Mouse (Mus musculus): Measurements from ENCODE around the gene Gnl3. TPM values are rescaled to one million over a fixed set of nuclear protein-coding genes. Genes with fewer than 3 reads are reported as not detected.

Gene Gnl3
- total and polyA plus RNA-seq, 3 experiments: 136 to 365 (median 321) TPM

DNA sequence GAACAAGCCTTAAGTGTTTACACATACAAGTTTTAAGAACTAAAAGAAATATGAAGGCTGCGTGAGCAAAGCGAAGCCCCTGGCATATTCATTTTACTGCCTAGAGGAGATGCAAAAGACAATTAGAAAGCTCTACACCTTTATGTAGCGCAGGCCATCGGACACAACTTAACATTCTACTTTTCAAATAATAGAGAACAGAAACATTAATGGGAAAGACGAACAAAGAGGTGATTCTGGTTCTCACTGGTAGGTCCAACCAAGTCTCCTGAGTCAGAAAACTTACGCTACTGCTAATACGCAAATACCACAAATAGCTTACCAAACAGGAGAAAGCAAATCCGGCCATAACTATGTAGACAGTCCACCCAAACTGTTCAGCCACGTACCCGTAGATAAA, 18.6 kb downstream of the Gnl3 start:
- no peak overlapping the region for H3K27ac ChIP-seq (ENCODE audit: insufficient read depth, low read depth)
- H3K9ac ChIP-seq (ENCODE audit: insufficient read depth, low read depth): peak overlapping the region; percentile 86
- no peaks in the 10 kb centered on the region for H3K27me3 ChIP-seq (replicated peaks)
- H3K4me1 ChIP-seq (ENCODE audit: control insufficient read depth in 1 of 2, insufficient read depth in 2 of 2): peaks cover 6 to 28% of the 10 kb centered on the region in 2 experiments
- dilution Hi-C loops (cut with MboI; ENCODE audit: extremely low pct_ligation_motif_present, extremely low pct_unique_long_range_greater_than_20kb, low sequenced_read_pairs) (no loop called here), in situ Hi-C loops (cut with MboI; ENCODE audit: low pct_ligation_motif_present, low pct_unique_long_range_greater_than_20kb, low sequenced_read_pairs) (no loop called here)
- H3K9me3 ChIP-seq (replicated peaks; ENCODE audit: low read length): no peaks in the 10 kb centered on the region
- H3K4me2 ChIP-seq (ENCODE audit: insufficient read depth, low read depth, poor library complexity, severe bottlenecking): peak overlapping the region; percentile 91
- peaks cover 8 to 22% of the 10 kb centered on the region in 2 experiments for H3K36me3 ChIP-seq (replicated peaks in 1 of 2; ENCODE audit: control insufficient read depth in 1 of 2, insufficient read depth in 1 of 2, low read length in 1 of 2)
- peak overlapping the region; percentile 64 to 98 (median 73) for H3K4me3 ChIP-seq (replicated peaks in 1 of 3; ENCODE audit: low read depth in 2 of 3, low read length in 2 of 3, poor library complexity in 1 of 3)
- TF ChIP-seq EP300 (IDR thresholded peaks at IDR 0.05; ENCODE audit: low read length) (no peak), USF2 (conservative IDR thresholded peaks at IDR 0.05; ENCODE audit: low read depth, low read length) (no peak), KAT2A (IDR thresholded peaks at IDR 0.05; ENCODE audit: insufficient replicate concordance, low read length) (no peak), CTCF (conservative IDR thresholded peaks at IDR 0.05 in 1 of 2, IDR thresholded peaks at IDR 0.05 in 1 of 2; ENCODE audit: low read depth in 2 of 2, low read length in 2 of 2) (no peak), GABPA (IDR thresholded peaks at IDR 0.05; ENCODE audit: insufficient replicate concordance, low read depth, low read length) (no peak), JUN (IDR thresholded peaks at IDR 0.05; ENCODE audit: insufficient read depth, low read depth, low read length) (no peak), BHLHE40 (IDR thresholded peaks at IDR 0.05; ENCODE audit: low read depth, low read length) (no peak), MYC (IDR thresholded peaks at IDR 0.05; ENCODE audit: low read depth, low read length) (no peak), ZKSCAN1 (IDR thresholded peaks at IDR 0.05; ENCODE audit: borderline replicate concordance, low read depth, low read length) (no peak), CHD1 (IDR thresholded peaks at IDR 0.05; ENCODE audit: low read depth, low read length) (no peak)
- DNase-seq (ENCODE audit: extremely low read depth): no peak
- H3K79me2 ChIP-seq (replicated peaks; ENCODE audit: control insufficient read depth, extremely low read depth, insufficient read depth, poor library complexity, severe bottlenecking): peaks cover 7% of the 10 kb centered on the region

DNA sequence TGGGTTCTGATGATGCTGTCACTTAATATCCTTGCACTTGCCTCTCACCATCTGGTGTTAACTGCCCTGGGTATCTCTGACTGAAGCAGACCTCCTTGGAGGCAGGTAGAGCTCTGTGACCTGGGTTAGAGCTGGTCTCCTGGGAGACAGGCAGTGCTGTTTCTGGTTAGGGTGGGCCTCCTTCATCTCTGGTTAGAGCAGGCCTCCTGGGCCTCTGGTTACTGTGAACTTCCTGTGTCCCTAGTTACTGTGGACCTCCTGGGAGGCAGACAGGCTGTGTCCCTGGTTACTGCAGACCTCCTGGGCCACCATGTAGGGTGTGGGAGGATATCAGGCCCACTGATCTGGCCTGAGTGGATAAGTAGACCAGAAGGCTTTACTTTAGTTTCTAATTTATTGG, 22.5 kb downstream of the Gnl3 start:
- in situ Hi-C loops (cut with MboI; ENCODE audit: low pct_ligation_motif_present, low pct_unique_long_range_greater_than_20kb, low sequenced_read_pairs): no loop called here
- dilution Hi-C loops (cut with MboI; ENCODE audit: extremely low pct_ligation_motif_present, extremely low pct_unique_long_range_greater_than_20kb, low sequenced_read_pairs): no loop called here
- Histone ChIP-seq H3K27ac (ENCODE audit: insufficient read depth, low read depth) (no peak overlapping the region), H3K4me1 (ENCODE audit: control insufficient read depth in 1 of 2, insufficient read depth in 2 of 2) (peaks cover 3 to 19% of the 10 kb centered on the region in 2 experiments; a peak in 2 of 4 replicates), H3K36me3 (replicated peaks in 1 of 2; ENCODE audit: control insufficient read depth in 1 of 2, insufficient read depth in 1 of 2, low read length in 1 of 2) (peaks cover 8 to 20% of the 10 kb centered on the region in 2 experiments), H3K9ac (ENCODE audit: insufficient read depth, low read depth) (no peak overlapping the region), H3K79me2 (replicated peaks; ENCODE audit: control insufficient read depth, extremely low read depth, insufficient read depth, poor library complexity, severe bottlenecking) (peaks cover 4% of the 10 kb centered on the region), H3K9me3 (replicated peaks; ENCODE audit: low read length) (no peaks in the 10 kb centered on the region), H3K4me3 (replicated peaks in 1 of 3; ENCODE audit: low read depth in 2 of 3, low read length in 2 of 3, poor library complexity in 1 of 3) (no peak overlapping the region), H3K4me2 (ENCODE audit: insufficient read depth, low read depth, poor library complexity, severe bottlenecking) (no peak overlapping the region), H3K27me3 (replicated peaks) (no peaks in the 10 kb centered on the region)
- no peak for TF ChIP-seq USF1 (IDR thresholded peaks at IDR 0.05; ENCODE audit: low read depth, low read length)
- TF ChIP-seq ZNF384 (IDR thresholded peaks at IDR 0.05; ENCODE audit: low read depth, low read length): no peak
- no peak for TF ChIP-seq KAT2A (IDR thresholded peaks at IDR 0.05; ENCODE audit: insufficient replicate concordance, low read length)
- no peak for TF ChIP-seq SMC3 (IDR thresholded peaks at IDR 0.05; ENCODE audit: low read depth, low read length)
- no peak for TF ChIP-seq POLR2AphosphoS2 (IDR thresholded peaks at IDR 0.05; ENCODE audit: low read depth, low read length)
- TF ChIP-seq CHD2 (IDR thresholded peaks at IDR 0.05; ENCODE audit: low read length): no peak
- no peak for TF ChIP-seq TCF12 (IDR thresholded peaks at IDR 0.05; ENCODE audit: low read depth, low read length)
- TF ChIP-seq NRF1 (IDR thresholded peaks at IDR 0.05; ENCODE audit: low read depth, low read length): no peak
- TF ChIP-seq SIN3A (IDR thresholded peaks at IDR 0.05; ENCODE audit: low read length): no peak
- TF ChIP-seq ZC3H11A (IDR thresholded peaks at IDR 0.05; ENCODE audit: low read depth, low read length): no peak
- TF ChIP-seq E2F4 (IDR thresholded peaks at IDR 0.05; ENCODE audit: insufficient replicate concordance, low read depth, low read length): no peak
- TF ChIP-seq ZMIZ1 (IDR thresholded peaks at IDR 0.05; ENCODE audit: low read depth, low read length): no peak
- TF ChIP-seq CHD1 (IDR thresholded peaks at IDR 0.05; ENCODE audit: low read depth, low read length): no peak
- TF ChIP-seq IRF4 (IDR thresholded peaks at IDR 0.05; ENCODE audit: low read depth, low read length): no peak
- TF ChIP-seq USF2 (conservative IDR thresholded peaks at IDR 0.05; ENCODE audit: low read depth, low read length): no peak
- no peak for TF ChIP-seq PAX5 (IDR thresholded peaks at IDR 0.05; ENCODE audit: low read length)
- no peak for TF ChIP-seq ETS1 (conservative IDR thresholded peaks at IDR 0.05; ENCODE audit: low read depth, low read length)
- no peak for TF ChIP-seq MEF2A (IDR thresholded peaks at IDR 0.05; ENCODE audit: borderline replicate concordance, low read depth, low read length)
- no peak for DNase-seq (ENCODE audit: extremely low read depth)

All from CH12.LX (cell line).